Mouse (Mus musculus) neural tube, embryonic 14.5 days (tissue): ENCODE data around the gene Hnrnpm. TPM values are rescaled to one million over a fixed set of nuclear protein-coding genes. Genes with fewer than 3 reads are reported as not detected.

Experiments used
- ATAC-seq: fragments of 200-750 bp; cut with Nextera tagmentation; 2 replicates; pipeline ENCODE4 v1.8.0; 2017; ENCODE audit warnings: low read depth, mild to moderate bottlenecking, moderate TSS enrichment, moderate library complexity
- H3K27ac ChIP-seq: fragments of 300-500 bp; sonication (generic); 2 replicates; pipeline ENCODE4 v1.5.1; 2014; ENCODE audit warnings: low read depth, mild to moderate bottlenecking, control low read depth, low read length, moderate library complexity, mixed read lengths
- H3K27me3 ChIP-seq: fragments of 300-500 bp; sonication (generic); 2 replicates; pipeline ENCODE4 v1.6.1; 2014; ENCODE audit warnings: low read length; ENCODE audit not compliant: control insufficient read depth, insufficient read depth
- H3K36me3 ChIP-seq: fragments of 300-500 bp; sonication (generic); 2 replicates; pipeline ENCODE4 v1.6.1; 2014; ENCODE audit warnings: low read length, mixed read lengths; ENCODE audit not compliant: control insufficient read depth, insufficient read depth
- H3K4me1 ChIP-seq: fragments of 300-500 bp; sonication (generic); 2 replicates; pipeline ENCODE4 v1.6.1; 2014; ENCODE audit warnings: low read length; ENCODE audit not compliant: control insufficient read depth, insufficient read depth
- H3K4me2 ChIP-seq: fragments of 300-500 bp; sonication (generic); 2 replicates; pipeline ENCODE4 v1.6.1; 2014; ENCODE audit warnings: mild to moderate bottlenecking, low read depth, low read length, control low read depth
- H3K4me3 ChIP-seq: fragments of 300-500 bp; sonication (generic); 2 replicates; pipeline ENCODE4 v1.5.1; 2014; ENCODE audit warnings: low read depth, low read length, control low read depth, mixed read lengths
- H3K9ac ChIP-seq: fragments of 300-500 bp; sonication (generic); replicated peaks from 2 replicates; pipeline ENCODE4 v1.6.1; 2014; ENCODE audit warnings: low read depth, mild to moderate bottlenecking, control low read depth, low read length, mixed read lengths
- H3K9me3 ChIP-seq: fragments of 300-500 bp; sonication (generic); 2 replicates; pipeline ENCODE4 v1.6.1; 2016; ENCODE audit warnings: low read length; ENCODE audit not compliant: control insufficient read depth
- WGBS: fragments of 180-500 bp; shearing (Covaris S2); extraction: QIAGEN DNeasy Blood & Tissue Kit; methylation state at CpG from one replicate; pipeline ENCODE4 v1.1.7; 2014; 5-methylcytosine and 5-hydroxymethylcytosine counted together
- polyA plus RNA-seq: library from polyadenylated mRNA; unstranded; fragments of >200 nt; fragmentation: Nextera tagmentation; extraction: Ambion mirVana; gene quantifications from 2 replicates; pipeline ENCODE4 v1.2.1, GENCODE M21; 2014

Gene Hnrnpm
- polyA plus RNA-seq, 1 experiment from 2014 or later, result 172 TPM

DNA sequence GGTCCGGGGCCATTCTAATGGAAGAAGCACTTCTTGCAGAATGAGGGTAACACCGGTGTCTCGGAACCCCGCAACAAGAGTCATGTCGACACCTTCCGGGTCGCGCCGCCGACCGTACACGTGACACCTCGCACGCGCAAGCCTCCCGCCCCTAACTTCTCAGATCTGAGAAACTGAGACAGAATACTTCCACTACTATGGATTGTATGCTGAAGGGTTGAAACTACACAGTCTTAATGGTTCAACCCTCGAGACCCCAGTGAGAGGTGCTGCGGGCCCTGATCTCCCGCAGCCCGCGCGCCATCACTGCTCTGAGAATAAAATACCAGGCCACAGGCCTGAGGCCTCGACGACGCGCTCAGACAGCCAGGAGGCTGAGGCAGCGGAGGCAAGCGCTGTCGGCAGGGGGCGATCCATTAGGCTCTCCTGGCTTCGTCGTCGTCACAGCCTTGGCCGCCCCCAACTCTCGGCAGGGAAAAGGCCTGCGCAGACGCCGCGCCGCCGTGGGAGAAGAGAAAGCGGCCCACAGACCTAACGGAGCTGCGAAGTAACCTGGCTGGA lies 1.9 kb downstream of the Hnrnpm start:
- WGBS, result under 1% methylated on average over 44 of the region's 44 CpGs
- peak overlapping the region; percentile 95 for H3K27ac ChIP-seq
- H3K4me3 ChIP-seq, result peak overlapping the region; percentile 94
- H3K9me3 ChIP-seq, result no peaks in the 10 kb centered on the region
- H3K9ac ChIP-seq, result peak overlapping the region; percentile 96
- ATAC-seq, result peak; percentile 87
- H3K4me2 ChIP-seq, result peak overlapping the region; percentile 94
- no peaks in the 10 kb centered on the region for H3K27me3 ChIP-seq
- peaks cover 29% of the 10 kb centered on the region for H3K4me1 ChIP-seq
- H3K36me3 ChIP-seq, result no peaks in the 10 kb centered on the region

DNA sequence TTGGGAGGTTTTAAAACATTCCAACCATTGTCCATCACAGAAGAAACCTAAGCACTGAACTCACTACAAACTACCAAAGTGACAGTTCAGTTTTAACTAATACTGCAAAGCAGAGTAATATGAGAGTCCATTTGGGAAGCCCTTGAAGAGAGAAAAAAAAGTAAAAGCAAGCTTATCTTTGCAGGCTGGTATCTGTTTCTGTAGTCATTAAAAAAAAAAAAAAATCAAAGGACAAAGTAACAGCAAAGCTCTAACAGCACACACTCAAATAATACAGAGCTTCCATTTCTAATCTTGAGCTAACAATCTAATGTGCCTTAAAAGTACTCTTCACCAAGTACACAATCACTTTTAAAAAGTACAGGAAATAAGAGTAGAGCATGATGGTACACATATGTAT lies 4.9 kb downstream of the Hnrnpm start:
- no peak for ATAC-seq
- no peak overlapping the region for H3K9ac ChIP-seq
- peaks cover 29% of the 10 kb centered on the region for H3K4me1 ChIP-seq
- H3K27me3 ChIP-seq, result no peaks in the 10 kb centered on the region
- H3K27ac ChIP-seq, result no peak overlapping the region
- H3K9me3 ChIP-seq, result no peaks in the 10 kb centered on the region
- 0 out of 2 replicates have a peak overlapping the region, but pooled peaks have one; percentile 1 for H3K4me2 ChIP-seq
- peaks cover 4% of the 10 kb centered on the region; the same call in 1 of the 2 replicates for H3K36me3 ChIP-seq
- no peak overlapping the region for H3K4me3 ChIP-seq

DNA sequence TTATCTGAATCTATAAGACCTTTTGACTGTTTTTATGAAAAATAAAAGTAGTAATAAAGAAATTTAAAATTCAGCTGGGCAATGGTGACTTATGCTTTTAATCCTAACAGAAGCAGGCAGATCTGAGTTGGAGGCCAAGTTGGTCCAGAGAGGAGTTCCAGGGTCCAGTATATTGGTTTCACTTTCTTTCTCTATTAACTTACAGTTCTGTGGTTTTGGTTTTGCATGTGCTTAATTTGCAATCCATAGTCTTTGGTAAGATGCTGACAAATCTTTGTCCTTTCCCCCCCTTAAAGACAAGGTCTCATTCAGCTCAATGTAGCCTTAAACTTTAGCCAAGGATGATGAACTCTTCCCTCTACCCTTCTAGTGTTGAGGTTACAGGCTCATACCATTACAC lies 7.9 kb downstream of the Hnrnpm start:
- Histone ChIP-seq H3K4me2 (no peak overlapping the region), H3K27ac (no peak overlapping the region), H3K9me3 (no peaks in the 10 kb centered on the region), H3K9ac (no peak overlapping the region), H3K27me3 (no peaks in the 10 kb centered on the region), H3K4me3 (no peak overlapping the region), H3K4me1 (peaks cover 24% of the 10 kb centered on the region), H3K36me3 (peaks cover 11% of the 10 kb centered on the region; the same call in 1 of the 2 replicates)
- no peak for ATAC-seq

DNA sequence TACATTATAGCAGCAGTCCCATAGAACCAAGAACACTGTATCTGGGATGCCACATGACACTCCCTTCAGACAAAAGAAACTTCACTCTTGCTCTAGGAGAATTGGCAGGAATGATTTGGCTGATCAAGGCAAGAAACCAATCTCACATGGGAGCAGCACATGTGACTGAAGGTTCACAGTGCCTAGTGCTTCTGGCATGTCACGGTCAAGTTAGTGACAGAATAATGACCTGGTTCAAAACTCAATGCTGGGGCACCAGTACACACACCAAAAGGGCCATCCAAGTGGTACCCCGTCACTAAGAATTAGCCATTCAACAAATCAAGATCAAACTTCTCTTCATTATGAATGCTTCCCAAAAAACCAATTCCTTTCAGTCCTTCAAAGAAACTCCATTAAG lies 10.6 kb downstream of the Hnrnpm start:
- Histone ChIP-seq H3K27me3 (no peaks in the 10 kb centered on the region), H3K4me1 (0 out of 2 replicates have a peak, but pooled peaks cover 3% of the 10 kb centered on the region), H3K4me2 (no peak overlapping the region), H3K27ac (no peak overlapping the region), H3K36me3 (peaks cover 11% of the 10 kb centered on the region; the same call in 1 of the 2 replicates), H3K4me3 (no peak overlapping the region), H3K9me3 (no peaks in the 10 kb centered on the region), H3K9ac (no peak overlapping the region)
- WGBS, result 93% methylated on average over 2 of the region's 2 CpGs
- ATAC-seq, result no peak

DNA sequence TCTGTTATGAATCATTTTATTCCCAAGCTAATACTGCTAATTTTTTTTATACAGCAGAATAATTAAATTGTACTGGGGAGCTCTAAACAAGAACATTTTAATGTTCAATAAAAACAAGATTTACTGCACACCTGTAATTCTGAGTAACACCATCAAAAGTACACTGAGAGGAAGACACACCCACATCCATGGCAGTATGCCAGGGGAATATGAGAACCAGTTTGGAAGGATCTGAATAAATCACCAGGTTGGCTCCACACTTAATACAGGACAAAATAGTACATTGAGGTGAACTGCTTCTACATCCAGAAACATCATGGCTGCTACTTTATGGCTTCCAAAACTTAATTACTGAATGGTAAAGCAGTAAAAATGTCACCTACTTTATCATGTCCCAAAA lies 11.2 kb downstream of the Hnrnpm start:
- Histone ChIP-seq H3K27ac (no peak overlapping the region), H3K4me3 (no peak overlapping the region), H3K9ac (no peak overlapping the region), H3K4me1 (peaks cover 5% of the 10 kb centered on the region), H3K36me3 (peaks cover 11% of the 10 kb centered on the region; the same call in 1 of the 2 replicates), H3K27me3 (no peaks in the 10 kb centered on the region), H3K4me2 (no peak overlapping the region), H3K9me3 (no peaks in the 10 kb centered on the region)
- no peak for ATAC-seq

DNA sequence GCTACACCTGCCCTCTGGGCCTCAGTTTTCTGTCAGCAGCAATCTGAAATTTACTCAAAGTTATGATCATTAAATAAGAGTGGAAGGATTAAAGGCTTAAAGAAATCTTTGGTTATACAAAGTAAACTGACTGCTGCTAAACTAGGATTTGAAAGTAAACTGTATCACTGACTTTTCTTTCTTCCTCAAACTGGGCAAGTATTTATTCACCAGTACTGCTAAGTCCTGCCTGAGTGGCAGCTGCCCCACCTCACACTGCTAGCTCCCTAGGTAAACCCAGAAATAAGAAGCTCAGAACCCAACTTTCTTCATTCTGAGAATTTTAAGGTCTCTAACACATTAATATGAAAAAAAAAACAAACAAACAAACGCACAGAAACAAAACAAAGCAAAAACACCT lies 12.8 kb downstream of the Hnrnpm start:
- 75% methylated on average over 1 of the region's 1 CpGs for WGBS
- H3K4me2 ChIP-seq, result no peak overlapping the region
- peaks cover 9% of the 10 kb centered on the region for H3K4me1 ChIP-seq
- ATAC-seq, result no peak
- peaks cover 11% of the 10 kb centered on the region; the same call in 1 of the 2 replicates for H3K36me3 ChIP-seq
- H3K27ac ChIP-seq, result no peak overlapping the region
- H3K9ac ChIP-seq, result no peak overlapping the region
- no peak overlapping the region for H3K4me3 ChIP-seq
- no peaks in the 10 kb centered on the region for H3K27me3 ChIP-seq
- H3K9me3 ChIP-seq, result no peaks in the 10 kb centered on the region

DNA sequence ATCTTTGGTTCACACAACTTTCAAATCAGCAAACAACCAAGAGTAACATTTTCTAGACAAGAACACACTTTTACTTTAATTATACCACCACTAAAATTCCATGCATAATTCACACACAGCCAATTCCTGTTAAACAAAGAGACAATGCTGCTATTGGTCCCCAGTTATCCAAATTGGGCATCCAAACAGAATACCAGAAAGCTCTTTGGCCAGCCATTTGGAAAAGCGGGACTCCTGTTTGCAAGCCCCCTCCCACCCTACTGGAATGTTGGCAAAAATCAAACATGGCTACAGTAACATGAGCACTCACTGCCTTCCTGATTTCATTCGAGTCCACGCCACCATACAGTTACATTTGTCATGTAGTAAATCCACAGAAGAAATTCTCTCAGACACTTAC lies 17.0 kb downstream of the Hnrnpm start:
- Histone ChIP-seq H3K27ac (no peak overlapping the region), H3K27me3 (no peaks in the 10 kb centered on the region), H3K36me3 (peaks cover 15% of the 10 kb centered on the region; the same call in 1 of the 2 replicates), H3K9ac (no peak overlapping the region), H3K4me2 (no peak overlapping the region), H3K4me3 (no peak overlapping the region), H3K4me1 (peaks cover 9% of the 10 kb centered on the region), H3K9me3 (no peaks in the 10 kb centered on the region)
- no peak for ATAC-seq
- WGBS, result 95% methylated on average over 3 of the region's 3 CpGs

DNA sequence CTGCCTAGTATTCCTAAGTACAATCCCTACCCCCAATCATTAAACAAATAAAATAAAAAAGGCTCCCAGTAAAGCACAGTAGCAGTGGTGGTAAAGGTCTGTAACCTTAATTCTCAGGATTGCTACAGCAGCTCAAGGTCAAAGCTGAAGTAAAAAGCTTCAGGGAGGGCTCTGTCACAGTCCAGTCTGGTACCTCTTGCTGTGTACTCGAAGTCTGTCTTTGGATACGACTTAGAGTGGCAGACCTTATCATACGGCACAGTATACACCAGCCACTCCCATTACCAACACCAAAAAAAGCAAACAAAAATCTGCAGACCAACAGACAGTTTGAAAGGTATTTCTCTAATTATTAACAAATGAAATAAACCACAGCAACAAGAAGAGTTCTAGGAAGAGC lies 19.8 kb downstream of the Hnrnpm start:
- Histone ChIP-seq H3K9ac (no peak overlapping the region), H3K27me3 (no peaks in the 10 kb centered on the region), H3K36me3 (peaks cover 23% of the 10 kb centered on the region; the same call in 1 of the 2 replicates), H3K4me1 (peaks cover 9% of the 10 kb centered on the region), H3K4me2 (no peak overlapping the region), H3K9me3 (no peaks in the 10 kb centered on the region), H3K4me3 (no peak overlapping the region), H3K27ac (no peak overlapping the region)
- WGBS, result 88% methylated on average over 3 of the region's 3 CpGs
- no peak for ATAC-seq

DNA sequence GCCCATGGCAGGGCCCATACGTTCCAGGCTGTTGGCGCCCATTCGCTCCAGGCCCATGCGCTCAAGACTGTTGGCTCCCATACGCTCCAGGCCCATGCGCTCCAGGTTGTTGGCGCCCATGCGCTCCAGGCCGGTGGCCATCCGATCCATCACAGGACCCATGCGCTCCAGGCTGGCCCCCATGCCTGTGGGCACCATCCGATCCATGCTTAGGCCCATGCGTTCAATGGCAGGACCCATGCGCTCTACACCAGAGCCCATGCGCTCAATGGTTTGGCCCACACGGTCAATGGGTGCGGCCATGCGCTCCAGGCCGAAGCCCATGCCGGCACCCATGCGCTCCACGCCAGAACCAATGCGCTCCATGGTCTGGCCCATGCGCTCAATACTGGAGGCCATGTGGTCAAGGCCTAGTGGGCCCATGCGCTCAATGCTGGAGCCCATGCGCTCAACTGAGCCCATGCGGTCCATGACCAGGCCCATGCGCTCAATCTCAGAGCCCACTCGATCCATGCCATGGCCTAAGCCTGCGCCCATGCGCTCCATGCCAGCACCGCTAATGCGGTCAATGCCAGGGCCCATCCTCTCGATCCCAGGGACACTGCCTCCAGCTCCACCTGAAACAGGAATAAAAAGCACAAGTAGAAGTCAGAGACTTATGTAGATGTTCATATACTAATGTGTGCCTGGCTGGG lies 36.7 kb downstream of the Hnrnpm start:
- Histone ChIP-seq H3K9ac (no peak overlapping the region), H3K9me3 (no peaks in the 10 kb centered on the region), H3K4me1 (no peaks in the 10 kb centered on the region), H3K4me3 (no peak overlapping the region), H3K27ac (no peak overlapping the region), H3K36me3 (peaks cover 62% of the 10 kb centered on the region), H3K4me2 (no peak overlapping the region), H3K27me3 (no peaks in the 10 kb centered on the region)
- 99% methylated on average over 34 of the region's 34 CpGs for WGBS
- peak; percentile 41; the same call in 1 of the 2 replicates for ATAC-seq
